Mouse (Mus musculus) c-Kit-negative CD71-positive TER-119-positive erythroid progenitor cells, embryonic 14.5 days (primary cell): ENCODE data around the gene Zfp536.

Source experiments
- DNase-seq: peaks from one replicate; pipeline ENCODE4 v3.0.0-alpha.2; 2013; ENCODE audit warnings: low read depth, low spot score

Gene Zfp536

DNA sequence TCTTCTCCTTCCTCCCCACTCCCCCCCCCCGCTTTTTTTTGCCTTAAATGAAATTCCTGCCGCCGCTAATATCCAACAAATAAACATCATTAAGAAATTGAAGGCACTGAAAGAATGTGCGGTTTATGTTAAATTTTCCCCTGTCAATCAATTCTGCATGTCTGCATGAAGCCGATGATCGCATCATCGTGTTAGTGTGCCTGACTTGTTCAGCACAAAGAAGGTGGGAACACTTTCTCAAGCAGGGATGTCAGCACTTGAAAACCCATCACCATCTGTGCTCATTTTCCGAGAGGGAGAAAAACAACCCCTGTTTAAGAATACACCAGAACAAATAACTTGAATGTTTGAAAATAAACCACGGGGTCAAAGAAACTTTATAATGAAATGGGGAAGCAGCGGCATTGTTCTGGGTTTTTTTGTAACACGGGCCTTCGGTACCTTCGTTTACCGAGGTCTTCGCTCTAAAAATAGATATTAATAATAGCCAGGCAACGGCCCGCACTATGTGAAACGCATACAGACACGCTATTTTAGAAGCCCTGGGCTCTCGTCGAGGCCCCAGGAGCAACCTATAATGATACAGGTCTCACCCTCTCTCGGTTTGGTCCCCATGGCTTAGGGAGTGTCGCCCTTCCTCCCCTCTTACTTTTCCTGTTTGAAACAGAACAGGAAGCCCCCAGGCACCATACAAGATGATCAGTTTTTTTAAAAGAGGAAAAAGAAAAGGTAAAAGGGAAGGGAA is 83.7 kb downstream of the Zfp536 start:
- DNase-seq, result no peak

DNA sequence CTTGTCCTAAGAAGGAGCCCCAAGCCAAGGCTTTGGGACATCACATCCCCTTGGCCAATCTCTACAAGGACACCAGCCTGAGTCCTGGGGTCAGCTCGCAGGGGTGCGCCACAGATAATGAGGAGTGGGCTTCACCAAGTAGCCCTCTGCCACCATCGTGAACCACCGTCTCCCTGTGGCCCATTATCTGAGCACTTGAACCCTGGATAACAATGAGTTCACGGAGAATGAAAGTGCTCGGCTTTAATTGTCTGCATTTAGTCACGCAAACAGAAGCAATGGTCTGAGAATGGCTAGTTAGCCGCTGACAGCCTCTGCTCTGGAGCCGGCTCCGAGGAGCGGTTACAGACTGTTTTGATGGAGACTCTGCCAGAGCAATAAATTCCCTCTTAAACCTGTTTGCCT is 84.3 kb downstream of the Zfp536 start:
- no peak for DNase-seq

GRCm38 (mm10) chr7:37686366-37686765 is 87.1 kb downstream of the Zfp536 start:
- DNase-seq, result no peak

GRCm38 (mm10) chr7:37685247-37685646 is 88.2 kb downstream of the Zfp536 start:
- DNase-seq, result no peak

DNA sequence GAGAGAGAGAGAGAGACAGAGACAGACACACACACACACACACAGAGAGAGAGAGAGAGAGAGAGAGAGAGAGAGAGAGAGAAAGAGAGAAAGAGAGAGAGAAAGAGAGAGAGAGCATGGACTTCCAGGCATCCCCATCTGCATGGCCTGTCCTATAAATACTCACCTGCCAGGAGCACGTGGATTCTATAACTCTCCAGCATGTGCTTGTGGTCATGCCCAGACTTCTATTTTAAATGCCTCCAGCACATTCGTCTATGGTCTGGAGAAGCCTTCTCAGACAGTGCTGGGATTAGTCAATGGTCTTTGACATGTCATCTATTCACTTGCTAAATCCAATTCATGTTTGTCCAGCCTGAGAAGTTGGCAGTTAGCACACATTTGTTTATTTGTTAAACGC is 92.1 kb downstream of the Zfp536 start:
- no peak for DNase-seq

GRCm38 (mm10) chr7:37663676-37664365 is 109.6 kb downstream of the Zfp536 start:
- no peak for DNase-seq

- DNase-seq, result no peak
Measured at GRCm38 (mm10) chr7:37648671-37649070, 124.8 kb downstream of the Zfp536 start.

GRCm38 (mm10) chr7:37647917-37648615 is 125.4 kb downstream of the Zfp536 start:
- no peak for DNase-seq

DNA sequence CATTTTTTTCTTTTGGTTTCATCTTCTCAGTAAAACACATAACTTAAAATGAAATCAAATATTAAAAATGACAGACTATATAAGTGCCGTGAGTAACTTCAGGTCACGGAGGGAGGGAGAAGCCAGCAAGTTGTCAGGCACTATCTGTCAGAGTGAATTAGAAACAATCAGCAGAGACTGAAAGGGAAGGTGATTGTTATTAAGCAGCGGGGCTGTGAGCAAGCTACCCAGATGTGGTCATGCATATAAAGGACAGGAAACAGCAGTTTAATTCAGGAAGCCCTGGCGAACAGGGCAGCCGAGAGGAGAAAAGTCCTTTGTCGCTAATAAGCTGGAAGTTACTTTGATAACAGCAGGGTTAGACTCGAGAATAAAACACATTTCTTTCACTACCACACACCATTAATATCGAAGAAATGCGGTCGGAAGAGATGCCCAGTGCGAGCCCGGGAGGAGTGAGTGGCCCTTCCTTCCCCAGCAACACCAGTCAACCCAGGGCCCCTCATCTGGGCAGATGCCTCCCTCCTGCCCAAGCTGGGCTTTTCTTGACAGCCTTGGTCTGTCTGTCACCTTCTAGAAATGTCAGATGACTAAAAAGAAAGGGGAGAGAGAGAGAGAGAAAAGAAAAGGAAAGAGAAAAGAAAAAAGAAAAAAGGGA is 133.6 kb downstream of the Zfp536 start:
- DNase-seq, result no peak

GRCm38 (mm10) chr7:37634812-37635211 is 138.6 kb downstream of the Zfp536 start:
- no peak for DNase-seq

DNA sequence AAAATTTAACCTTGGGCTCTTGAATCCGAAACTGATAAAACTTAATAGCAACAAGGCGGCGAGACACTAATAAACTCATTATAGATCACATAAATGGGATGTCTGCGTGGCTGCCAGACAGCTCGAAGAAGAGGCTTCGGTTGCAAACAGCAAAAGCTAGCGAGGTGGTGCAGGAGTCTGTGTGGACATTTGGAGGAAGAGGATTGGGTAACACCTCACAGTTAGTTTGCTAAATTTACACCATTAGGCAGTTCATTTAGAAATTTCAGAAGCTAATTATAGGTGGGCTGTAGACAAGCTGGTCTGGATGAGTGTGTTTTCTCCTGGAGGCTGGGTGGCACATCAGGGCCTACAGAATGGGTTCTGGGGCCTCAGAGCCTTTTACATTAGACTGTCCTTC is 143.0 kb downstream of the Zfp536 start:
- no peak for DNase-seq

GRCm38 (mm10) chr7:37627897-37628510 is 145.4 kb downstream of the Zfp536 start:
- no peak for DNase-seq

- no peak for DNase-seq
Measured at GRCm38 (mm10) chr7:37625758-37626157, 147.7 kb downstream of the Zfp536 start.

DNA sequence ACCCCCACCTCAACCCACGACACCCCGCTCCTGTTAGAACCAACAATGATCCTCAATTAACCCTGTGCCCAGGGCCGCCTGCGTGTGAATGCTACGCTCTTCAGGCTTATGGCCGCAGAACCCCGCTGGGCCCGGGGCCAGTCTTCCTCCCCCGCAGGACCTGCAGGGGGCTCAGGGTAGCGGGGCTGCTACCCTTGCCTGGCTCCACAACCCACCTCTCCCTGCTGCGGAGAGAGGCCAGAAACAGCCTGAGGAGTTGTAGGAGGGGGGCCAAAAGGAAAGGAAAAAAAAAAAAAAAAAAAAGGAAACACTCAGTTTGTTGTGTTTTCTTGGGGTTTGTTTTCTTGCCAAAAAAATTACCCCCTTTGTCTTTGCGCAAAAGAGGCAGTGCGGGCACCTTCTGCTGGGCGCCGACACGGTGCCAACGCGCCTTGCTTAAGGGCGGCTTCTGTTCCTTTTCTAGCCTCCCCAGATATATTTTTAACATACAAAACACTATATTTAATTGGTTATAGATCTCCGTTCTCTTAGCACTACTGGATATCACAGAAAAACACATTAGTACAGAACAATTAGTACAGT is 148.6 kb downstream of the Zfp536 start:
- DNase-seq, result no peak

DNA sequence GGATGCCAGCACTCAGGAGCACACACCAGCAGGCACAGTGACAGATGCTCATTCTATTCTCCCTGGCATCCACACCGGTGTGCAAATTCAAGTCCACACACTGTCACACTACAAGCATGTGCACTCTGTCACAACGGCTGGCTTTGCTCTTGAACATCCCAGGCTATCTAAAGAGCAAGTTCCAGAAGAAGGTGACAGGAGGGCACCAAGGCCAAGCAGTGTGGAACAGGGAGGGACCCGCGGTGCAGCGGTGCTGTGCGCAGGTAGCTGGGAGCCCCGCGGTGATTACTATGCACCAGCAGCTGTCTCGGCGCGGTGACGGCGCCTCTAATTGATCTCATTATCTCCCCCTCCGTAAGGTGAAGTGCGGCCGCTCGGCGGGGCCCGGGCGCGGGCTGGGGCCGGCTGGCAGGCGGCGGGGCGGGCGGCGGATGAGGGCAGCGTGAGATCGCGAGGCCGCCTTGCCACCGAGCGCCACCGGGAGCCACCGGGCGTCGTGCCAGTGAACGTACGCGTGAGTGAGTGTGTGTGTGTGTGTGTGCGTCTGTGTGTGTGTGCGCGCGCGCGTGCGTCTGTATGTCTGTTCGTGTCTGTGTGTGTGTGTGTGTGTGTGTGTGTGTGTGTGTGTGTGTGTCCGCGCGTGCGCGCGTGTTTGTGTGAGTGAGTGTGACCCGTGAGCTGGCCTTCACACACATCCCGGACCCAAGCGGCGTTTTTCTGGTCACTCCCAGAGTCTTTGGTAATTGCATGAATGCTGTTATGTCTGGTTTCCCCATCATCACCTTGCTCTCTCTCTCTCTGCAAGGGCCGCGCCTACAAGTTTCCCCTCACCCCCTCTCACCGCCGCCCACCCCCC is 149.3 kb downstream of the Zfp536 start:
- DNase-seq, result no peak

DNA sequence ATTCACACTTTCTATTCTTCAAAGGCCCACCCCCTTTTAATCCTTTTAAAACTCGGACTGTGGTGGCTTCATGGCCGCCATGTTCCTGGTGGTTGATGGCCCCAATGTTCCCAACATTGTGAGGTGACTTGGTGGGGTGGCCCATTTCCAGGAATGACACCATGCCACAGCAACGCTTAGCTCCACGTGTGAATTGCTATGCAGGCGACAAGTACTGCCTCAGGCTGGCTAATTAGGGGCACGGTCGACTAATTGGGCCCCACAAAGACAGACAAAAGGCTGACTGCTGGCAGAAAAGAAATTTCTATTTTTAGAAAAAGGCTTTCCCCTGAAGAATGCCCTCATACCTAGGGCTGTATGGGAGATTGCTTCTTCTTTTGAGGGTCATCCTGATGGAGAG is 154.2 kb downstream of the Zfp536 start:
- no peak for DNase-seq

GRCm38 (mm10) chr7:37617880-37618279 is 155.6 kb downstream of the Zfp536 start:
- no peak for DNase-seq

- DNase-seq, result no peak
Measured at GRCm38 (mm10) chr7:37615932-37616331, 157.5 kb downstream of the Zfp536 start.

DNA sequence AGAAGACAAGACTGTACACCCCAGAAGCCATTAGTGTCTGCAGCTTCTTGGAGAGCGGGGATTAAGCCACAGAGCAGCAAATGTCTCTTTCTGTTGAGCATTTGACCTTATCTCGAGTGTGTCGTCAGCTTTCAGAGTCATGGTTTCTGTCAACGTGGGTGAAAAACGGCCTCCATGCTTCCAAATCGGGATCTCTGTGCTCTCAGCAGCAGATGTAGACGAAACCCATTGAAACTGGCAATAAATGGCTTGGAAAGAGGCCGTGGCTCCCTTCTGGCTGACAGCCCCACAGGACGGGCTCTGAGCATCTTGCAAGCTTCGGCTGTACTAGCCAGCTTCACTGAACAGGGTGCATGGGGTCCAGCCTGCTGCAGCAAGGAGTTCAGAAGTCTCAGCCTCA is 159.1 kb downstream of the Zfp536 start:
- DNase-seq, result no peak

DNA sequence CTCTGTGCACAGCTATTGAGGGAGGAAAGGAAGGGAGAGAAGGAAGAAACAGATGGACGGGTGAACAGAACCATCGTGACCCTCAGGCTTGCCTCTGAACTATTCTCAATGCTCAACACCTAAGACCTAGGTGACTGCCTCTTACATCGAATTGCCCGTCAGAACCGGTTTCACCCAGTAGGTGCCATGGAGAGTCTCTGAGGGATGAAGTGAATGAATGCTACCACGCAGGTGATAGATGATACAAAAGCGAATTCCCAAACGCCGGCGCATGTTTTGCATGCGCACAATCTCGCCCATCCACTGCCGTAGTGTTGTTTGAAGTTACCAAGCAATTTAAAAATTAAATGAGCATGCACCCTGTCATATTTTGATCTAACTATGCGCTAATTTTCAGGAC is 164.9 kb downstream of the Zfp536 start:
- DNase-seq, result no peak
